Mouse (Mus musculus): ENCODE measurements at regions not wholly inside any gene's neighbourhood (a gene's known extent, or its start where the extent isn't known, plus 50 kb on each side); places are given as distances from the start of the nearest gene placed in this dataset.

GRCm38 (mm10) chr2:48545679-48546078 is 268.2 kb upstream of the Acvr2a start:
- DNase-seq: no peak

DNA sequence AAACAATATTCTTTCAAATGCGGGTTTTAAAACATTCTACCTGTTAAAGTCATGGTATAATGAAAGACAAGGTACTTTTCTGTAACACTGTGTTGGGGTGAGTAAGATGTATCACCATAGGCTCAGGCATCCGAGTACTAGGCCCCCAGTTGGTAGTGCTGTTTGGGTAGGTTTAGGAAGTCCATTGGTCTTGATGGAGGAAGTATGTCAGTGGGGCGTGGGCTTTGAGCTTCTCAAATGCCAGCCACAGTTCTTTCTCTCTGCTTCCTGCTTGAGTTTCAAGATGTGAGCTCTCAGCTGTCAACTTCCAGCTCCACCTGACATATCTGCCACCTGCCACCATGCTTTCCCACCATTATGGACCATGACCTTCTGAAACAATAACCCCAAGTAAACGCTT is 267.7 kb upstream of the Acvr2a start:
- DNase-seq: no peak

DNA sequence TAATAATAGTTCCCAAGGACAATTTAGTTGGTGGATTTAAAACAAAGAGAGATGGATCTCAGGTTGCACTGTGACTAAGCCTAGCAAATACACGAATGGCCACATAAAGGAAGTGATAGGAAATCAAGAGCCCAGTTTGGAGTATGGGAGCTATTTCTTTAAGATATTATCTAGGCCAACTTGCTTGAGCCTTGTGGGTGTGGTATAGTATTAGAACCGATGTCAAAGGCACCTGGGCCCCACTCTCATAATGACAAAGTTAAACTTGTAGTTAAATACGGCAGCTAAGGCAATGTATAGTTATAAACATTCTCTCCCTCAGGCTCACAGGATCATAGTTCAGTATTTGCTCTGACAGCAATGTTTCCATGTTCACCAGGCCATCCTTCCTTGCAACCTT is 257.3 kb upstream of the Acvr2a start:
- DNase-seq: no peak

DNA sequence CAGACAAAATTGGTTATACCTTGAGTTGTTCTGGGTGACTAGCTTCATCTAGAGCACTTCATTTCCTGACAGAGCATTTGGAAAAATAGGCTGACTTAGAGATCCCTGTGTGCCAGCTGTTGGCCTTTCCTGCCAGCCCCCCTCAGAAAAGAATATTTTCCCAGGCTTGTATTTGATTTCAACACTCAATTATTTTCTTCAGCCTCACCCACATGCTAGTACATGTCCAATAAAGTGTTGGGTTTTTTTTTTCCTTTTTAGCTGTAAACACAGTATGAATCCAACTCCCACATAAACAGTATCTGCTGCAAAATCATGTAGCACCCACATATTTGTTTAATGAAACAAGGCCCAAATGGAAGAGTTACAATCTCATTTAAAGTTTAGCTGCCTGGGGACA is 256.8 kb upstream of the Acvr2a start:
- DNase-seq: no peak

GRCm38 (mm10) chr2:48558641-48559040 is 255.3 kb upstream of the Acvr2a start:
- no peak for DNase-seq

GRCm38 (mm10) chr2:48563636-48564035 is 250.3 kb upstream of the Acvr2a start:
- DNase-seq: no peak

GRCm38 (mm10) chr2:48564170-48564569 is 249.7 kb upstream of the Acvr2a start:
- no peak for DNase-seq

DNA sequence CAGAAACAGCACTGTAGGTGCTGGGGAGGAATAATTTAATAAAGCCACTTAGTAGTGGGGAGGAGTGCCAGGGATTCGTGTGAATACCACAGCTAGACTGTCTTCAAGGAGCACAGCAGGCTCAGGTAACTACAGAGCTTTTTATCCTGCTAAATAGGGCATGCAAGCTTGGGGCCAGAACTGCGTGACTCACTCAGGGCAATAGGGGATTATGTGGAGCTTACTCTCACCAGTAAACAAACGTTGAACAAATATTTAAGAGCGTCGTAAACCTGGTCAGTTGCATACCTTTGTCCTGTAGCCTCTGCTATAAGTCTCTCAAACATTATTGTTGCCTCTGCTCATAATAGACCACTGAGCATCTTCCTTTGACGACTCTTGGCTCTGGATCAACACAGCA is 246.0 kb upstream of the Acvr2a start:
- DNase-seq: no peak

DNA sequence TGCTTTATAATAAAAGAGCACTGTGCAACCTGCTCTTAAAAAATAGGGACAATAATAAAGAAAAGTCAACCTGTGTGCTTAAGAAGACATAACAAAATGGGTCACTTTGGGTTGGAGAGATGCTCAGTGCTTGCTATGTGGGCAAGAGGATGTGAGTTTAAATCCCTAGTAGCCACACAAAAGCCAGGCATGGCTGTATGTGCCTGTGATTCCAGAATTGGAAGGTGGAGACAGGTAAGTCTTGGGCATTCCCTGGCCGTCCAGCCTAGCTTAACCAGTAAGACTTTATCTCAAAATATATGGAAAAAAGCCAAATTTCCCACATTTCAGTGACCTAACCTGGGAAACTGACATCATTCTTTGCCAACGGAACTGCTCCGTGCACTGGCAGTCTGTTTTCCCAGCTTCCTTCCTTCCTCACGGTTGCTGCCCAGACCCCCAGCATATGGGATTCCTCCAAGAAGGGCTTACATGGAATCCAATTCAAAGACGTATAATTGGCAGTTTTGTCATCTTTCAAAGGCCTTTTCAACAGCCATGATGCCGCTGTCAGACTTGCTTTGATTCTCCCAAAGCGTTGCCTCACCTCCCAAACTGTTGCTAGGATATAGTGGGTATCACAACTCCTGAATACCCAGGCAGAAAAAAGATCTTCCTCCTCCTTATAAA is 227.6 kb upstream of the Acvr2a start:
- DNase-seq: no peak

GRCm38 (mm10) chr2:48586831-48587169 is 227.1 kb upstream of the Acvr2a start:
- DNase-seq: no peak

DNA sequence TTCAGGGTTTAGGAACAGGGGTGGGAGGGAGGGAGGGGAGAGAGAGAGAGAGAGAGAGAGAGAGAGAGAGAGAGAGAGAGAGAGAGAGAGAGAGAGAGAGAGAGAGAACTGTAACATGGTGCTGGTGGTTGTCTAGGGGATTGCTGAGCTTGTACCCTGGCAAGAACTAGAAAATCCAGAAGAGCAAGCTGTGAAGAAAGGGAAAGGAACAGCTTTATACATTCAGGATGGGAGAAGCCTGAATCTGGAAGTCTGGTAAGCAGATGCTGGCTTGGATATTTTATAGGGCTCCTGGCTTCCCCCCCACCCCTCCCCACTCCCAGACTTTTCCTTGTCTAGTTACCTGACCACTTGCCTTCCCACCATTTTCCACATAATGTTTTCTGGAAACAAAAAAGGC is 224.2 kb upstream of the Acvr2a start:
- no peak for DNase-seq

DNA sequence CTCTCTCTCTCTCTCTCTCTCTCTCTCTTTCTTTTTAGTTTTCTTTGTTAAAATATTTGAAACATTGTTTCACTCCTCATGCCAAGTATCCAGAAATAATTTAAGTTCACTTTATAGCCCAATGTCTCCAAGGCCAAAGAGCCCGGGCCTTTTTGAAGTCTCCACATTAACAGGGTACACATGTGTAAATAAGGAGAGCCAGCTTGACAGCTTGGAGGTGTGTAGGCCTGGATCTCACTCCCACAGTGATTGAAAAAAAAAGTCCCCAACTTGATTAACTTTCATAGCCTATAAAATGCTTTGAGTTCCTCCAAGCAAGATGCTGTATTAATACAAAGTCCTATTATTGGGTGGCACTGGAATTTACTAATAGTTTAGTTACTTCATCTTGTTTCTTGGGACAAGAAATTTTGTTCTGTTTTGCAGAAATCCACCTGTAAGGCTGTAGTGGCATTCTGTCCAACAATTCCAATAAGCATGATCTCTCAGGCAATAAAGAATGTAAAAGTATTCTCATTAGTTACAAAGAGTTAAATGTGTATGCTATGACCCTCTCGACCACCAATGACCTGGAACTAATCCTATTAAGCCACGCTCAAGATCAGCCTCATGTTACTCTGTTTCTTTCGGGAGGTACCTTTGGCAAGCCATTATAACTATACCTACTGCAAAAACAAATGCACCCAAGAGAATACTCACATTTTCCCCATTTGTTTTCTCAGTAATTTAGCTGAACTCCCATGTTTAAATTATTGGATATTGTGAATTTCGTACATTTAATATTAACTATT is 215.9 kb upstream of the Acvr2a start:
- no peak for DNase-seq

- no peak for DNase-seq
Observed at GRCm38 (mm10) chr2:48599367-48599766, 214.5 kb upstream of the Acvr2a start.

GRCm38 (mm10) chr2:48601855-48602254 is 212.1 kb upstream of the Acvr2a start:
- no peak for DNase-seq

DNA sequence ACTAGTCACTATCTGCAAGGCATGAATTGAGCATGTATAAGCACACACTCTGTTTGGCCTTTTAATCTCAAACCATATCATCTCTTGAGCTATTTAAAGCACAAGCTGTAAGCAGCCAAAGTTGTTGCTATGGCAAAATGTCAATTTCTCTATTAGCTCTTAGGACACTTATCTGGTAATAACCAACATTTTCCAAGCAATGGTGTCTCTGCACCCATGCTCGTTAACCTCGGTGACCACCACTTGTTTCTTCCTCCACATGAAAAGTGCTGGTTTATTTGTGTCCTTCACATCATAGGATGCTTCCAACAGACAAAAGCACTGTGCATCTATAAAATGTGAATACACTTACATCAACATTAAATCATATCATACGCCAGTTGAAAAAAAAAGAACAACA is 204.4 kb upstream of the Acvr2a start:
- DNase-seq: no peak

- DNase-seq: no peak
Observed at GRCm38 (mm10) chr2:48612251-48612650, 201.7 kb upstream of the Acvr2a start.

DNA sequence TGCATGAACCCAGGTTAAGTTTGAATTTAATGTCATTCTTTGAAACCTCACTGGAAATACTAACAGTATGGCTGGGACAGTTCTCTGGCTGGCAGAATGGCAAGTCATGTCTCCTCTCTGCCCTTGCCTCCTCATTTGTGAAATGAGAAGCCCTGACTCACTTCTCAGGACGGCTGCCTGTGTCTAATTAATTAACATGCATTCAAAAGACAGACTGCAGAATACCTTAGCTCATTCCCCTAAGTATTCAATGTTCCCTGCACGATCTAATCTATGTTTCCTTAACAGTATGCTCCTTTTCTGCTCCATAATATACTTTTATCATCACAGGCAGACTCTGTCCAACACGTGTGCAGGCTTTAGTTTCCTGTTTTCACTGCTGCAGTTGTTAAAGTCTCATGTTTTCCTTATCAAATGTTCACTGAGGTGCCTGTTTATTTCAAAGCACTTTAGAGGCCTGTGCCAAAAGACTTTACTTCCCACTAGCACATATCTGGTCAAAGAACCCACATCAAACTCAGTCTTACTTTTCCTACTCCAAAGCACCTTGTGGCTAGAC is 196.7 kb upstream of the Acvr2a start:
- no peak for DNase-seq

DNA sequence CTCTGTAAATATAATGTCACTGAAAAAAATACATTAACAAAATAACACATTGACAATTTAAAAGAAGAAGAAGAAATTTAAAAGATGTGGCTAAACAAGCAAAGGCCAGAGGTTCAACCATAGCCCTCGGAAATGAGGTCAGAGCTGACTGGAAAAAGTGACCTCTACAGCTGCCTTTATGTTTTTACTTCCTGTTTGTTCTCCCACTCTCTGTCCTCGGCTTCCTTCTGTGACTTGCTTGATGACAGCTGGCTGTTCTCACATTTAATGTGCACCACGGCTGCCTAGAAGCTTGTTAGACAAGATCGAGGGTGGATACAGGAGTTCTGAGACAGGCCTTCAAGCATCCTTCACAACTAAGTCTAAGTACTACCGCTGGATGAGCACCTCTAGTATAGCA is 194.9 kb upstream of the Acvr2a start:
- no peak for DNase-seq

GRCm38 (mm10) chr2:48620815-48621214 is 193.1 kb upstream of the Acvr2a start:
- no peak for DNase-seq

- DNase-seq: no peak
Observed at GRCm38 (mm10) chr2:48622316-48622715, 191.6 kb upstream of the Acvr2a start.

- no peak for DNase-seq
Observed at GRCm38 (mm10) chr2:48624040-48624439, 189.9 kb upstream of the Acvr2a start.

DNA sequence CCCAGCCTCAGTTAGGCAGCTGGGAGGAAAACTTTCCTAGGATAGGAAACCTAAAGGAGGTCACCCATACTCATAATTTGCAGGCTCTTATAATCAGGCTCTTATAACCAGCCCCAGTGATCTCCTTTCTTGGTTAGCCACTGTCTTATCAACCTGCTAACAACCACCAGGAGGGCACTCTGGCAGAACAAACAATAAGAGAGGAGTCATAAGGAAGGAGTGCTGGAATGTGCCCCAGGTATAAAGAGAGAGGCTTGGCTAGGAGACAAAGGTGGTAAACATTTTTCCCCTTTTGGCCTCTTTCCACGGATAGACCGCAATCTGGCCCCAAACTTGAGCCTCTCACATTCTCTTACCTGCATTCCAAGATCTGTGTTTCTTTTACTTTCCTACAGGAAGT is 189.4 kb upstream of the Acvr2a start:
- no peak for DNase-seq

DNA sequence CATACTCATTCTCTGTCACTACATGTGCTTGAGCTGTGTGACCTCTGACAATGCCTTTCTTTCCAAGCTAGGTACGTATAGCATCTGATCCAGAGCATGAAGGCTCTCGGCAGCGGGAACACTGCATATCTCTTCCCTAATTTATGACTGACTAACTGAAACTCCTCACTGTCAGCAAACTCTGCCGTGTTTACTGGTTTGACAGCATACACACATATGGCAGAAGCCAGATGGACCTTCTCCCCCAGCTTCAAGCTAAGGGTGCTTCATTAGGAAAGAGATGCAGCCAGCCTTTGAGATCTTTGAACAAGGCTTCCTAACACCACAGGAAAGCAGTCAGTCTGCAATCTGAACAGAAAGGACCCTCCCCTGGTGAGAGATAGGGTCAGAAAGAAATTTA is 186.9 kb upstream of the Acvr2a start:
- DNase-seq: no peak

Measured in spleen, adult 18-20 months (tissue).